Mouse (Mus musculus): ENCODE results near the gene Eif4h. TPM values are rescaled to one million over a fixed set of nuclear protein-coding genes. Genes with fewer than 3 reads are reported as not detected.

The Eif4h gene
- polyA plus RNA-seq, 1 experiment from 2014 or later: 308 TPM

- ATAC-seq: peak; percentile 45
- WGBS (ENCODE audit: insufficient replicate concordance): 67% methylated on average over 2 of the region's 2 CpGs
These were observed 8.1 kb upstream of the Eif4h start for GRCm38 (mm10) chr5:134647394-134647793.

GRCm38 (mm10) chr5:134646461-134646860 lies 7.2 kb upstream of the Eif4h start:
- H3K4me2 ChIP-seq: no peak overlapping the region
- H3K9ac ChIP-seq: no peak overlapping the region
- no peaks in the 10 kb centered on the region for H3K9me3 ChIP-seq (replicated peaks)
- WGBS (ENCODE audit: insufficient replicate concordance): 62% methylated on average over 4 of the region's 4 CpGs
- H3K4me1 ChIP-seq: no peaks in the 10 kb centered on the region
- H3K27me3 ChIP-seq (replicated peaks): no peaks in the 10 kb centered on the region
- no peak overlapping the region for H3K27ac ChIP-seq
- H3K4me3 ChIP-seq: no peak overlapping the region
- no peaks in the 10 kb centered on the region for H3K36me3 ChIP-seq
- no peak for ATAC-seq

More at GRCm38 (mm10) chr5:134647394-134647793, 8.1 kb upstream of the Eif4h start:
- Histone ChIP-seq H3K4me2 (no peak overlapping the region), H3K4me3 (no peak overlapping the region), H3K4me1 (no peaks in the 10 kb centered on the region), H3K9ac (no peak overlapping the region), H3K27me3 (replicated peaks) (0 out of 2 replicates have a peak, but pooled peaks cover 2% of the 10 kb centered on the region), H3K27ac (no peak overlapping the region), H3K36me3 (no peaks in the 10 kb centered on the region), H3K9me3 (replicated peaks) (no peaks in the 10 kb centered on the region)

GRCm38 (mm10) chr5:134644643-134645118 lies 5.4 kb upstream of the Eif4h start:
- no peak overlapping the region for H3K9ac ChIP-seq
- no peak overlapping the region for H3K4me3 ChIP-seq
- H3K4me2 ChIP-seq: no peak overlapping the region
- H3K36me3 ChIP-seq: no peaks in the 10 kb centered on the region
- no peak for ATAC-seq
- peaks cover 6% of the 10 kb centered on the region for H3K4me1 ChIP-seq
- no peaks in the 10 kb centered on the region for H3K27me3 ChIP-seq (replicated peaks)
- WGBS (ENCODE audit: insufficient replicate concordance): 54% methylated on average over 8 of the region's 8 CpGs
- no peaks in the 10 kb centered on the region for H3K9me3 ChIP-seq (replicated peaks)
- H3K27ac ChIP-seq: no peak overlapping the region

GRCm38 (mm10) chr5:134644121-134644520 lies 4.8 kb upstream of the Eif4h start:
- no peak overlapping the region for H3K4me3 ChIP-seq
- H3K4me2 ChIP-seq: no peak overlapping the region
- no peaks in the 10 kb centered on the region for H3K9me3 ChIP-seq (replicated peaks)
- no peak for ATAC-seq
- peaks cover 9% of the 10 kb centered on the region for H3K4me1 ChIP-seq
- no peaks in the 10 kb centered on the region for H3K36me3 ChIP-seq
- H3K27ac ChIP-seq: no peak overlapping the region
- WGBS (ENCODE audit: insufficient replicate concordance): 55% methylated on average over 1 of the region's 1 CpGs
- H3K27me3 ChIP-seq (replicated peaks): no peaks in the 10 kb centered on the region
- no peak overlapping the region for H3K9ac ChIP-seq

GRCm38 (mm10) chr5:134640371-134640770 lies 1.1 kb upstream of the Eif4h start:
- no peak overlapping the region for H3K27ac ChIP-seq

GRCm38 (mm10) chr5:134638461-134639268 lies 625 bp downstream of the Eif4h start:
- peaks cover 36% of the 10 kb centered on the region for H3K4me1 ChIP-seq
- ATAC-seq: peak; percentile 31
- peak overlapping the region; percentile 96 for H3K4me3 ChIP-seq
- peak overlapping the region; percentile 94 for H3K27ac ChIP-seq
- peak overlapping the region; percentile 89 for H3K4me2 ChIP-seq
- peaks cover 35% of the 10 kb centered on the region for H3K36me3 ChIP-seq
- peak overlapping the region; percentile 99 for H3K9ac ChIP-seq
- WGBS (ENCODE audit: insufficient replicate concordance): under 1% methylated on average over 85 of the region's 85 CpGs
- no peaks in the 10 kb centered on the region for H3K9me3 ChIP-seq (replicated peaks)
- H3K27me3 ChIP-seq (replicated peaks): no peaks in the 10 kb centered on the region

More at GRCm38 (mm10) chr5:134640371-134640770, 1.1 kb upstream of the Eif4h start:
- Histone ChIP-seq H3K4me2 (peak overlapping the region; percentile 89; the same call in 1 of the 2 replicates), H3K27me3 (replicated peaks) (no peaks in the 10 kb centered on the region), H3K9me3 (replicated peaks) (no peaks in the 10 kb centered on the region), H3K4me1 (peaks cover 31% of the 10 kb centered on the region), H3K4me3 (no peak overlapping the region), H3K36me3 (peaks cover 18% of the 10 kb centered on the region), H3K9ac (peak overlapping the region; percentile 82; the same call in 1 of the 2 replicates)
- WGBS (ENCODE audit: insufficient replicate concordance): 75% methylated on average over 2 of the region's 3 CpGs
- no peak for ATAC-seq

- H3K9me3 ChIP-seq (replicated peaks): no peaks in the 10 kb centered on the region
- H3K27me3 ChIP-seq (replicated peaks): no peaks in the 10 kb centered on the region
- peaks cover 43% of the 10 kb centered on the region for H3K36me3 ChIP-seq
- ATAC-seq: no peak
- WGBS (ENCODE audit: insufficient replicate concordance): 11% methylated on average over 5 of the region's 5 CpGs
- peak overlapping the region; percentile 99 for H3K9ac ChIP-seq
- H3K4me2 ChIP-seq: peak overlapping the region; percentile 89
- peak overlapping the region; percentile 94; the same call in 1 of the 2 replicates for H3K27ac ChIP-seq
- H3K4me1 ChIP-seq: peaks cover 39% of the 10 kb centered on the region
- H3K4me3 ChIP-seq: peak overlapping the region; percentile 96
These were observed 1.4 kb downstream of the Eif4h start for GRCm38 (mm10) chr5:134637820-134638367.

- no peak overlapping the region for H3K4me3 ChIP-seq
- ATAC-seq: no peak
- no peak overlapping the region for H3K27ac ChIP-seq
- H3K4me1 ChIP-seq: peaks cover 42% of the 10 kb centered on the region
- no peaks in the 10 kb centered on the region for H3K27me3 ChIP-seq (replicated peaks)
- H3K9ac ChIP-seq: no peak overlapping the region
- H3K4me2 ChIP-seq: no peak overlapping the region
- 72% methylated on average over 2 of the region's 2 CpGs for WGBS (ENCODE audit: insufficient replicate concordance)
- H3K36me3 ChIP-seq: peaks cover 92% of the 10 kb centered on the region
- H3K9me3 ChIP-seq (replicated peaks): no peaks in the 10 kb centered on the region
These were observed 6.4 kb downstream of the Eif4h start for GRCm38 (mm10) chr5:134632841-134633240.

- no peaks in the 10 kb centered on the region for H3K9me3 ChIP-seq (replicated peaks)
- ATAC-seq: no peak
- H3K4me1 ChIP-seq: peaks cover 24% of the 10 kb centered on the region
- H3K4me3 ChIP-seq: no peak overlapping the region
- no peaks in the 10 kb centered on the region for H3K27me3 ChIP-seq (replicated peaks)
- H3K4me2 ChIP-seq: no peak overlapping the region
- H3K9ac ChIP-seq: no peak overlapping the region
- H3K36me3 ChIP-seq: peaks cover 99% of the 10 kb centered on the region
- H3K27ac ChIP-seq: no peak overlapping the region
These were observed 8.5 kb downstream of the Eif4h start for GRCm38 (mm10) chr5:134630835-134631234.

GRCm38 (mm10) chr5:134629508-134629907 lies 9.8 kb downstream of the Eif4h start:
- no peak overlapping the region for H3K4me2 ChIP-seq
- peaks cover 22% of the 10 kb centered on the region; the same call in 1 of the 2 replicates for H3K4me1 ChIP-seq
- H3K27ac ChIP-seq: no peak overlapping the region
- H3K9me3 ChIP-seq (replicated peaks): no peaks in the 10 kb centered on the region
- no peak overlapping the region for H3K4me3 ChIP-seq
- 59% methylated on average over 4 of the region's 4 CpGs for WGBS (ENCODE audit: insufficient replicate concordance)
- no peaks in the 10 kb centered on the region for H3K27me3 ChIP-seq (replicated peaks)
- no peak for ATAC-seq
- peaks cover 99% of the 10 kb centered on the region for H3K36me3 ChIP-seq
- no peak overlapping the region for H3K9ac ChIP-seq

GRCm38 (mm10) chr5:134622069-134622468 lies 17.2 kb downstream of the Eif4h start:
- Histone ChIP-seq H3K27me3 (replicated peaks) (no peaks in the 10 kb centered on the region), H3K4me3 (no peak overlapping the region), H3K27ac (no peak overlapping the region), H3K9me3 (replicated peaks) (no peaks in the 10 kb centered on the region), H3K4me1 (no peaks in the 10 kb centered on the region), H3K36me3 (peaks cover 98% of the 10 kb centered on the region), H3K9ac (no peak overlapping the region), H3K4me2 (no peak overlapping the region)
- WGBS (ENCODE audit: insufficient replicate concordance): 87% methylated on average over 2 of the region's 2 CpGs
- no peak for ATAC-seq

GRCm38 (mm10) chr5:134621099-134621640 lies 18.1 kb downstream of the Eif4h start:
- no peaks in the 10 kb centered on the region for H3K4me1 ChIP-seq
- H3K27me3 ChIP-seq (replicated peaks): no peaks in the 10 kb centered on the region
- no peak overlapping the region for H3K4me3 ChIP-seq
- no peak overlapping the region for H3K9ac ChIP-seq
- H3K9me3 ChIP-seq (replicated peaks): no peaks in the 10 kb centered on the region
- no peak overlapping the region for H3K4me2 ChIP-seq
- no peak overlapping the region for H3K27ac ChIP-seq
- H3K36me3 ChIP-seq: peaks cover 94% of the 10 kb centered on the region
- WGBS (ENCODE audit: insufficient replicate concordance): 87% methylated on average over 16 of the region's 16 CpGs
- ATAC-seq: no peak

Data from liver, embryonic 12.5 days (tissue).